Mouse (Mus musculus) kidney, postnatal 4 days (tissue): ENCODE data around the gene Nme9.

ENCODE experiments used
- DNase-seq, 2 experiments: peaks; one replicate each; pipeline ENCODE4 v3.0.0; 2021; ENCODE audit warnings: mixed read lengths in 2 of 2

Nme9 gene

GRCm38 (mm10) chr9:99451161-99451560, at the start of gene Nme9:
Nme9 (plus strand) TSS chr9:99451475.
- peak; percentile 57 to 72 for DNase-seq

- no peak for DNase-seq
Observed at GRCm38 (mm10) chr9:99409280-99409679, 42.0 kb upstream of the Nme9 start.

DNA sequence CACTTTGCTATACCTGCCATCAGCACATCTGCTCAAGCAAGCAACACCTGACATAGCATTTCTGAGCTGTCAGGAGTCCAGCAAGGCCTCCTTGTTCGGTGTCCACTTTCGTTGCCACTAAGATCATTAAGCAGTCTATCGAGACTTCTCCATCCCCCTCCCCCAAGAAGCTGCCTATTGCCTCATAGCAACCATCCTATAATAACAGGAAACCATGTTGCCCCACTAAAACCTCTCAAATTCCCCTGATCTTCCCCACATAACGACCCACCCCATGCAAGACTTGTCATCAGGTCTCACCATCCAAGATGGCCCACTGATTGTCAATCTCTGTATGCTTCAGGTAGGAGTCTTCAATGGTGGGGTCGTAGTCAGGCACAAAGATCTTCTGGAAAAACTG, 40.2 kb upstream of the Nme9 start:
- DNase-seq = no peak

GRCm38 (mm10) chr9:99411785-99412184, 39.5 kb upstream of the Nme9 start:
- no peak for DNase-seq

GRCm38 (mm10) chr9:99416809-99417208, 34.5 kb upstream of the Nme9 start:
- DNase-seq = no peak

GRCm38 (mm10) chr9:99417288-99417846, 33.9 kb upstream of the Nme9 start:
- DNase-seq = peak in 1 of 2 experiments; percentile 39

DNA sequence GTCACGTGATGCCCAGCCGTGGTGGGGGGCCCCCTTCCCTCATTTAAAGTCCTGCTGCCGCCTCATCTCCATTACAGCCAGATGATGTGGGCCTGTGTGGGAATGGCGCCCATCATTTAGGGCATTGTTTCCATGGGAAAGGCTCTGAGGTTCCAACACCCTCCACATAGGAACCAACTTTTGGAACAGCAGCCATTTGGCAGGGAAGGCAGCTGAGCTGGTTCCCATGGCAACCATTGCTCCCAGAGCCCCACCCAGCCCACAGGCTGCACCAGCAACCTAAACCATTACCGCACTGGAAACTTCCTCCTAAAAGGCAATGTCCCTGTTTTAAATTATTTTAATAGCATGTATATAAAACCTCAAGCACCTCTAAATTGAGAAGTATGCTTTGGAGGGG, 32.9 kb upstream of the Nme9 start:
- DNase-seq = no peak

GRCm38 (mm10) chr9:99419951-99420701, 31.1 kb upstream of the Nme9 start:
- DNase-seq = no peak

GRCm38 (mm10) chr9:99421914-99422313, 29.4 kb upstream of the Nme9 start:
- no peak for DNase-seq

DNA sequence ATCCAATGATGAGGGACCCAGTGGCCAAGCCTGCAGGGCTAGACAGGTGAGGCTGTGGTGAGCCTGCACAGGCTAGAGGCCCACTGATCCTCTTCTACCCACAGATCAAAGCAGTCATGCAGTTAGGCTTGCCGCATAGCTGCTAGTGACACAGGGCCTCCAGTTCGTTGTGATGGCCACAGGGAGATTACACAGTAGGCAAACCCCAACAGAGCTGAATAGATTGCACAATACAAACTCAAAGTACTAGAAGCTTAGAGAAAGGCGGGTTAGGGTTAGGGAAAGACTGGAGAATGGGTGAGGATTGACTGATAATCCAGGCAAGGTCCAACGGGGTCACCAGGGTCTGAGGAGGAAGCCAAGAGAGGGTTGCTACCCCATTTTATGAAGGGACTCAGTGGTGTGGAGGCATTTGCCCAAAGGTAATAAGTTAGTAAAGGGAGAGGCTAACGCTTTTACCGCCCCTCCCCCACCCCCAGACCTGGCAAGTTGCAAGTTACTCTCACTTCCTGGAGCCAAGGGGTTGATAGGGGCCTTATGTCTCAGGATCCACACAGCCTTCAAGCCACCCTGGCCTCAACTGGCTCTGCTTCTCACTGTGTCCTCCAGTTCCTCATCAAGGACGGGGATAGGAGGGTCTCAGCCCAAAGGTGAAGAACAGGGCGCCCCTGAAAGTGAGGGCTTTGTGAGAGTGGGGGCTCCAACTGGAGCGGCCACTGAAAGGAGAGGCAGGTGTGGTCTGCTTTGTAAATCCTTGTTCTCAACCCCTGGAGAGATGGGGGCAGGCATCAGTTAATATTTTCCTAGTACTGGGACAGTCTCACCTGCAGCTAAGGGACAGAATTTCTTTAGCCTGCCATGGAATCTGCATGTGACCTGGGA, 27.3 kb upstream of the Nme9 start:
- peak; percentile 22 to 37 for DNase-seq

GRCm38 (mm10) chr9:99424574-99424863, 26.8 kb upstream of the Nme9 start:
- no peak for DNase-seq

DNA sequence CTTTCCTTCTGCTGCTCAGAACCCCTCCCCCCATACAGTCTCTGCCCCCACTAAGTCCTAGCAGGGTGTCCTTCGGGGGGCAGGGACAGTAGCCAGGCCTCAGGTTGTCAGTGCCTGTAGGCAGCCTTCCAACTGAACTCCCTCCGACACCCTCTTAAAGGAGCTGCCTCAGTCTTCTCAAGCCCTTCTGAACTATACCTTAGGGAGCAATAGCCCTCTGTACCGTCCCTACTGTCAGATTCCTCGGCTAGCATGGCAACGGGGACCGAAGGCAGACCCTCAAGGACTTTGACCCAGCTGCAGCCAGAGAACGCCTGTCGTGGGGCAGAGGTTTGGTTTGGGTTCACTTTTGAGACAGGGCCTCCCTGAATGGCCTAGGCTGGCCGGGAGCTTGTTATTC, 26.0 kb upstream of the Nme9 start:
- DNase-seq = peak; percentile 16 to 22

GRCm38 (mm10) chr9:99428601-99429331, 22.5 kb upstream of the Nme9 start:
- DNase-seq = no peak

- no peak for DNase-seq
Observed at GRCm38 (mm10) chr9:99429845-99430244, 21.4 kb upstream of the Nme9 start.

DNA sequence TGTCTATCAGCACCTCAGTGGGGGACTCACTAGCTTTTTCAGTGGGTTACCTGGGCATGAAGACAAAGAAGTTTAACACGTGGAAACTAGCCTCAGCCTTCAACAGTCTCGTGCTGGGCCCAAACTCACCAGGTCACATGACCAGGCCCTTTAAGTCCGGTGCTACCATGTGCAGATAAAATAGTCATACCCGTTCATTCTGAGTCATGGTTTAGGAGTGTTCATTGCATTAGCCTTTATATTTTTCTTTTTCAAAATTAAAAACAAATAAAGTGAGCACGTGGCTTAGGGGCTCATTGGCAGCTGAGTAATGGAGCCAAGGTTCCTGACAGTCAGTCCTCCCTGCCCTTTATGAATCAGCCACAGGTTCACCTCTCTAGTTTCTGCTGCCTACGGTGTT, 20.5 kb upstream of the Nme9 start:
- no peak for DNase-seq

GRCm38 (mm10) chr9:99431346-99431745, 19.9 kb upstream of the Nme9 start:
- no peak for DNase-seq

GRCm38 (mm10) chr9:99431963-99432362, 19.3 kb upstream of the Nme9 start:
- DNase-seq = no peak

DNA sequence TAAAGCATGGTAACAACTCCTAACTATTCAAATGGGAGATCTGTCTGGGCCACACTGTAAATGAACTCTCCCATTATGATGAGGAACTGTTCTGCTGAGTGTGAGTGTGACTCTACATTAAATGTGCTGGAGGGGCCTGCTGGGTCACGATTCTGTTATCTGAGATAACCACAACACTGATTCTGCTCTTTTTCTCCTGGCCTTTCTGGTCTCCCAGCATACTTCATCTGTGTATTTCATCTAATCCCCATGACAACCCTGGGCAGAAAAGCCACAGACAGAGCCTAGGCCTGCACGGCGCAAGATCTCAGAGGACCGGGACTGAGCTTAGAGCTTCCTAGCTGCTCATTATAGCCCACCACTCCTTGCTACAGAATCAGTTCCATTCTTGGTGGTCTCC, 18.8 kb upstream of the Nme9 start:
- DNase-seq = no peak

DNA sequence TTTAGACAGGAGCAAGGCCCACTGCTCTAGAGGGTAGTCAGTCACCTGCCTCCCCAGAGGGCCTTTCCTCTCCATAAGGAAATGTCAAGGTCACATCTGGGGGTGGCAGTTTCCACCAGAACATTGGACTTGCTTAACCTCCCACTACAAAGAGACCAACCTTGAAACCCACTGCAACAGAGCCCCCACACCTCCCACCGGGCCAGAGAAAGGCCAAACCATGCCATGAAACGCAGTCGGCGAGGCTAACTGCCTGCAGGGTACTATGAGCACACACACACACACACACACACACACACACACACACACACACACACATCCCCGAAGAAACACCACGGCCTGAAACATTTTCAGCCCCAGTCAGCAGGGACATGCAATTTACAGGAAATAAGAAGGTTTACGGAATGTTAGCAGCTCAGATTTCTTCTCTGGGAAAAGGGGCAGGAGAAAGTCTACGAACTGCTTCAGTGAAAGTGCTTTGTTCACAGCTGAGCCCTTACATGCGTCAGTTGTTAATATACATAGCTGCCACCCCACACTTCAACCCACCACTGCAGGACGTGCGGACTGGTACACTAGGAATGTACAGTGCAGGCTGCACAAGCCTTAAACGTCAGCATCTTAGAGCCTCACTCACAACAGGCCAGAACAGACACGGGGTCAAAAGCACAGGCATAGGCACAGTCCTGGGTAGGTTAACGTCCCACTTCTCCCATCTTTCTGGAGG, 16.2 kb upstream of the Nme9 start:
- peak; percentile 33 to 54 for DNase-seq

DNA sequence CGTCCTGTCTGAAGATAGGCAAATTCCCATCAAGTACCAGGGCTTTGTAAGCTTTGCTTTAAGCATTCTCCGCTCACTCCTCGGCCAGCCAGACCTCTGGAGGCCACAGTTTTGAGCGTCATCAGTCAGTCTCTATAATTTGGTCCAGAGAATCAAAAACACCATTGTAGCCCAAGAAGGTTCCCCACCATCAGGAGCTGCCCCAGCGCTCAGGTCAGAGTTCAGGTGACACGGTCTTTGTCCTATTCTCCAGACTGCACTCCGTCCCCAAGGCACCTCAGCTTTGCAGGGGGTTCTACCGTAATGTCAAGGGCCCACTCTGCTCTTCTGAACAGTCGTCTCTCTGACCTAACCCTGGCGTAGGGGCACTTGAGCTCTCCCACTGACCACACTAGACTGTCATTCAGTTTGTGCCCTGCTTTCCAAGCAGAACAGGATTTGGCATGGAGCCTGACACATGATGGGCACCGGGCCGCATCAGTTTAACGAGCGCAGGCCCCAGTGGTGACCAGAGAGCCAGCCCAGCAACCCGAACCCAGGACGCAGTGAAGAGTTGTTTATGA, 15.6 kb upstream of the Nme9 start:
- peak; percentile 60 to 70 for DNase-seq

GRCm38 (mm10) chr9:99436182-99437030, 14.9 kb upstream of the Nme9 start:
- DNase-seq = peak; percentile 81 to 85
